Mouse (Mus musculus): ENCODE results near the gene Ifi203. TPM values are rescaled to one million over a fixed set of nuclear protein-coding genes. Genes with fewer than 3 reads are reported as not detected.

The Ifi203 gene
- 0.74 and 0.90 TPM in 2 replicates for polyA plus RNA-seq (2021; fragmentation: Nextera tagmentation)
- long read RNA-seq, experiment 1, partial matches to known transcripts: 0 of 1 reads
- long read RNA-seq, experiment 1, other reads (novel, unspliced or antisense): 0 of 1 reads
- long read RNA-seq, experiment 2, partial matches to known transcripts: 1 of 2 reads
- long read RNA-seq, experiment 2, other reads (novel, unspliced or antisense): 1 of 2 reads

GRCm38 (mm10) chr1:173941924-173942779, at the start of gene Ifi203, which contains the start of gene Mndal:
Gene Ifi203, minus strand, starts transcription at chr1:173942672.
Gene Mndal, minus strand, starts transcription at chr1:173942491.

DNA sequence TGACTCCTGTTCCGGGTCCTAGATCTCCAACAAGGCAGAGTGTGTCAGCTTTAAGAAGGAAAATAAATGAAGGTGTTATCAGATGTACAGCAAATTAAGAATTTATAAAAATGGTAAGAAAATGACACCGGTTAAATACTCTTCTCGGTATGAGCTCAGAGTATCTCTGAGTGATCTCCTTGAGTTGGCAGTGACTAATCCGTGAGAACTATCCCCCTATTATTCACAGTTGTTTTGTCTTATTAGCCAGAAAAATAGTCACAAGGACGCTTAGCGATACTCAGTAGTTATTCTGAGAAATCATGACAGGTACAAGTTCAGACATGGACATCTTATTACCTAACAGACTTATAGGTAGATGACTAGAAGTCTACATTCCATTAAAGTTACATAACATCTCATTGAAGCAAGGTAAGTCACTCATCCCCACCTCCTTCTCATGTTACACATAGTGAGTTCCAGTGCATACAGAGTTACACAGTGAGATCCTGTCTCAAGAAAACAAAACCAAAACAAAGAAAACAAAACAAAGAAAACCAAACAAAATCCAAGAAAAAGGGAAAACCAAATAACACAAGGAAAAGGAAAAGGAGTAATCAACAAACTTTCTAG, 40.3 kb upstream of the Ifi203 start, which contains the start of gene Ifi202b:
TSS of gene Ifi202b (minus strand) at position 51 of the 612 bp plus-strand sequence.

GRCm38 (mm10) chr1:173912548-173913255, 29.8 kb downstream of the Ifi203 start, which contains the start of gene Ifi211:
Gene Ifi211, minus strand, starts transcription at chr1:173913046.

Other genes with a start within 250 kb of the Ifi203 start
- 0.04 and 0.06 TPM in 2 replicates for gene Ifi207, start 200.9 kb downstream of the Ifi203 start, polyA plus RNA-seq (2021; fragmentation: Nextera tagmentation)
- 0.25 and 0.54 TPM in 2 replicates for gene Ifi204, start 175.7 kb downstream of the Ifi203 start, polyA plus RNA-seq (2021; fragmentation: Nextera tagmentation)
- 0.14 TPM in 1 of 2 replicates, not detected in the other for gene Ifi211, start 29.6 kb downstream of the Ifi203 start, polyA plus RNA-seq (2021; fragmentation: Nextera tagmentation)
- 1.7 and 1.8 TPM in 2 replicates for gene Mndal, start 181 bp downstream of the Ifi203 start, polyA plus RNA-seq (2021; fragmentation: Nextera tagmentation)
- gene Ifi202b, start 40.1 kb upstream of the Ifi203 start, polyA plus RNA-seq (2021; fragmentation: Nextera tagmentation): 0.10 TPM in 1 of 2 replicates, not detected in the other
- gene Ifi205, start 89.1 kb upstream of the Ifi203 start, polyA plus RNA-seq (2021; fragmentation: Nextera tagmentation): not detected in 2 replicates
- not detected in 2 replicates for gene Olfr433, start 98.0 kb upstream of the Ifi203 start, polyA plus RNA-seq (2021; fragmentation: Nextera tagmentation)
- not detected in 2 replicates for gene Olfr432, start 106.5 kb upstream of the Ifi203 start, polyA plus RNA-seq (2021; fragmentation: Nextera tagmentation)
- not detected in 2 replicates for gene Olfr430, start 123.9 kb upstream of the Ifi203 start, polyA plus RNA-seq (2021; fragmentation: Nextera tagmentation)
- not detected in 2 replicates for gene Olfr429, start 141.7 kb upstream of the Ifi203 start, polyA plus RNA-seq (2021; fragmentation: Nextera tagmentation)
- gene Olfr427, start 154.2 kb upstream of the Ifi203 start, polyA plus RNA-seq (2021; fragmentation: Nextera tagmentation): not detected in 2 replicates
- not detected in 2 replicates for gene Olfr231, start 178.5 kb upstream of the Ifi203 start, polyA plus RNA-seq (2021; fragmentation: Nextera tagmentation)
- gene Olfr424, start 188.8 kb upstream of the Ifi203 start, polyA plus RNA-seq (2021; fragmentation: Nextera tagmentation): not detected in 2 replicates
- not detected in 2 replicates for gene Olfr420, start 213.0 kb upstream of the Ifi203 start, polyA plus RNA-seq (2021; fragmentation: Nextera tagmentation)
- not detected in 2 replicates for gene Spta1, start 230.1 kb upstream of the Ifi203 start, polyA plus RNA-seq (2021; fragmentation: Nextera tagmentation)

Data from layer of hippocampus, adult 6 months (tissue).